Comparison of ENCODE assay signal across 8 mouse cellular contexts in genomic region chr9:103495391-103495790, GRCm38 (mm10). TPM values are rescaled to one million over a fixed set of nuclear protein-coding genes. Genes with fewer than 3 reads are reported as not detected.
"Had no signal": no experiment of that assay in that cellular context is flagged by ENCODE, and none has a peak within 500 bp of the region (broad histone marks: within the 10 kb centered on the region; RNA-seq: fewer than 3 reads in every experiment).

No protein-coding gene starts in this region.

- H3K4me3 ChIP-seq: liver, embryonic 15.5 days; midbrain, embryonic 13.5 days had no signal

- H3K9ac ChIP-seq: liver, embryonic 15.5 days; midbrain, embryonic 13.5 days had no signal

- H3K27ac ChIP-seq: liver, embryonic 15.5 days; midbrain, embryonic 13.5 days had no signal

- H3K9me3 ChIP-seq: liver, embryonic 15.5 days; midbrain, embryonic 13.5 days had no signal

- H3K4me2 ChIP-seq: liver, embryonic 11.5 days; liver, embryonic 15.5 days; midbrain, embryonic 13.5 days had no signal

- H3K4me1 ChIP-seq: liver, embryonic 15.5 days had no signal

- DNase-seq: lung, adult 2 months; lung, postnatal 36 days; thymus, adult 18-20 months; thymus, postnatal 14 days had no signal

- H3K27me3 ChIP-seq: liver, embryonic 15.5 days had no signal

- H3K36me3 ChIP-seq: liver, embryonic 15.5 days had no signal

RNA-seq across cellular contexts. Expression of gene Bfsp2, which starts 15.2 kb away (rescaled TPM):
- polyA plus RNA-seq: intestine, embryonic 16.5 days had no signal
